Comparison of ENCODE assay signal across 28 mouse cellular contexts in genomic region chr7:139386933-139387690, GRCm38 (mm10). TPM values are rescaled to one million over a fixed set of nuclear protein-coding genes. Genes with fewer than 3 reads are reported as not detected.
DNase-seq lines count a peak whose midpoint lies in the region; ATAC-seq and TF ChIP-seq lines count a peak whose summit lies in the region.
"Had no signal": no experiment of that assay in that cellular context is flagged by ENCODE, and none has a peak within 500 bp of the region (broad histone marks: within the 10 kb centered on the region; RNA-seq: fewer than 3 reads in every experiment).

No protein-coding gene starts in this region.

- no peak overlapping the region for H3K4me2 ChIP-seq in heart, embryonic 13.5 days
- H3K4me2 ChIP-seq in heart, embryonic 12.5 days = no peak overlapping the region
- no peak overlapping the region for H3K4me2 ChIP-seq in midbrain, embryonic 11.5 days
- no peak overlapping the region for H3K4me2 ChIP-seq in midbrain, postnatal 0 days (ENCODE audit: low read depth, low read length, poor library complexity, severe bottlenecking)

- no peak overlapping the region for H3K27ac ChIP-seq in heart, embryonic 13.5 days (replicated peaks)
- no peak overlapping the region for H3K27ac ChIP-seq in heart, embryonic 12.5 days (ENCODE audit: poor library complexity, severe bottlenecking)
- H3K27ac ChIP-seq in midbrain, embryonic 11.5 days (ENCODE audit: low read depth, low read length) = no peak overlapping the region
- no peak overlapping the region for H3K27ac ChIP-seq in midbrain, postnatal 0 days (ENCODE audit: low read depth, low read length)
- H3K27ac ChIP-seq: forebrain, embryonic 13.5 days; left cerebral cortex, adult 2 months; liver, embryonic 12.5 days; midbrain, embryonic 15.5 days; neural tube, embryonic 12.5 days had no signal

- peaks cover 62% of the 10 kb centered on the region for H3K4me1 ChIP-seq in heart, embryonic 13.5 days
- H3K4me1 ChIP-seq in heart, embryonic 12.5 days (replicated peaks) = peaks cover 32% of the 10 kb centered on the region
- peaks cover 8% of the 10 kb centered on the region for H3K4me1 ChIP-seq in midbrain, embryonic 11.5 days (ENCODE audit: control insufficient read depth, insufficient read depth, low read length)
- peaks cover 13% of the 10 kb centered on the region for H3K4me1 ChIP-seq in midbrain, postnatal 0 days (ENCODE audit: insufficient read depth, low read length)

- peak; percentile 49 for DNase-seq in cerebellum, adult 9-11 months
- no peak for DNase-seq in cerebellum, adult 11 months
- peak; percentile 60 for DNase-seq in midbrain, embryonic 11.5 days (ENCODE audit: low spot score, missing footprints)
- DNase-seq in midbrain, postnatal 0 days (ENCODE audit: low spot score) = no peak
- no peak for DNase-seq in spleen, postnatal 4 days (ENCODE audit: low spot score in 2 of 2)
- DNase-seq: adrenal gland, postnatal 25 days; gastrocnemius, postnatal 25 days; heart, adult 2 months; heart, postnatal 4 days; kidney, adult 8-10 months; kidney, postnatal 10 days; liver, postnatal 0 days; lung, postnatal 4 days; right cerebral cortex, adult 18-20 months; spleen, adult 18-20 months; thymus, adult 18-20 months; thymus, postnatal 25 days had no signal

- H3K4me3 ChIP-seq in heart, embryonic 13.5 days = peak overlapping the region; percentile 88; the same call in 1 of the 2 replicates
- no peak overlapping the region for H3K4me3 ChIP-seq in heart, embryonic 12.5 days
- no peak overlapping the region for H3K4me3 ChIP-seq in midbrain, embryonic 11.5 days (ENCODE audit: low read depth, low read length)
- no peak overlapping the region for H3K4me3 ChIP-seq in midbrain, postnatal 0 days (ENCODE audit: low read depth, low read length)
- H3K4me3 ChIP-seq: heart, adult 2 months; neural tube, embryonic 12.5 days had no signal

- H3K9ac ChIP-seq in heart, embryonic 13.5 days = no peak overlapping the region; the same call in 1 of the 2 replicates
- no peak overlapping the region for H3K9ac ChIP-seq in heart, embryonic 12.5 days
- no peak overlapping the region for H3K9ac ChIP-seq in midbrain, embryonic 11.5 days (ENCODE audit: low read length)
- no peak overlapping the region for H3K9ac ChIP-seq in midbrain, postnatal 0 days (replicated peaks; ENCODE audit: low read length, poor library complexity, severe bottlenecking)
- H3K9ac ChIP-seq: forebrain, embryonic 13.5 days; limb, embryonic 13.5 days; midbrain, embryonic 15.5 days; neural tube, embryonic 12.5 days had no signal

- no peaks in the 10 kb centered on the region for H3K9me3 ChIP-seq in heart, embryonic 13.5 days
- H3K9me3 ChIP-seq in heart, embryonic 12.5 days (replicated peaks) = no peaks in the 10 kb centered on the region
- H3K9me3 ChIP-seq in midbrain, embryonic 11.5 days (ENCODE audit: control insufficient read depth, low read length) = no peaks in the 10 kb centered on the region
- no peaks in the 10 kb centered on the region for H3K9me3 ChIP-seq in midbrain, postnatal 0 days (ENCODE audit: low read length)
- H3K9me3 ChIP-seq: forebrain, embryonic 13.5 days; heart, embryonic 15.5 days; hindbrain, embryonic 13.5 days; limb, embryonic 13.5 days; liver, embryonic 12.5 days; midbrain, embryonic 15.5 days; neural tube, embryonic 12.5 days had no signal

- no peaks in the 10 kb centered on the region for H3K36me3 ChIP-seq in heart, embryonic 13.5 days
- H3K36me3 ChIP-seq in heart, embryonic 12.5 days = no peaks in the 10 kb centered on the region
- H3K36me3 ChIP-seq in midbrain, embryonic 11.5 days (ENCODE audit: control insufficient read depth, insufficient read depth, low read length) = no peaks in the 10 kb centered on the region
- no peaks in the 10 kb centered on the region for H3K36me3 ChIP-seq in midbrain, postnatal 0 days (ENCODE audit: insufficient read depth, low read length)
- H3K36me3 ChIP-seq: heart, embryonic 15.5 days; hindbrain, embryonic 13.5 days; limb, embryonic 13.5 days; liver, embryonic 12.5 days; midbrain, embryonic 15.5 days; neural tube, embryonic 12.5 days had no signal

- TF ChIP-seq CTCF in midbrain, postnatal 0 days (IDR thresholded peaks at IDR 0.05) = no peak

- H3K27me3 ChIP-seq in heart, embryonic 13.5 days (replicated peaks) = no peaks in the 10 kb centered on the region
- H3K27me3 ChIP-seq in heart, embryonic 12.5 days (replicated peaks) = no peaks in the 10 kb centered on the region
- no peaks in the 10 kb centered on the region for H3K27me3 ChIP-seq in midbrain, embryonic 11.5 days (ENCODE audit: control insufficient read depth, insufficient read depth, low read length)
- H3K27me3 ChIP-seq in midbrain, postnatal 0 days (ENCODE audit: insufficient read depth, low read length) = no peaks in the 10 kb centered on the region
- H3K27me3 ChIP-seq: forebrain, embryonic 13.5 days; heart, embryonic 15.5 days; hindbrain, embryonic 13.5 days; limb, embryonic 13.5 days; liver, embryonic 12.5 days; midbrain, embryonic 15.5 days; neural tube, embryonic 12.5 days had no signal

- ATAC-seq in heart, embryonic 13.5 days (ENCODE audit: extremely low read depth, insufficient number of reproducible peaks, low FRiP score, low TSS enrichment) = no peak
- no peak for ATAC-seq in heart, embryonic 12.5 days (ENCODE audit: insufficient number of reproducible peaks, low FRiP score)
- no peak for ATAC-seq in midbrain, embryonic 11.5 days (ENCODE audit: low FRiP score)
- ATAC-seq in midbrain, postnatal 0 days (ENCODE audit: low FRiP score) = no peak
- ATAC-seq: forebrain, embryonic 13.5 days; intestine, embryonic 16.5 days; liver, embryonic 12.5 days; liver, postnatal 0 days; midbrain, embryonic 15.5 days had no signal

- WGBS in heart, embryonic 13.5 days = 88% methylated on average over 9 of the region's 9 CpGs
- 88% methylated on average over 9 of the region's 9 CpGs for WGBS in heart, embryonic 12.5 days
- WGBS in midbrain, embryonic 11.5 days = 88% methylated on average over 9 of the region's 9 CpGs
- WGBS in midbrain, postnatal 0 days = 76% methylated on average over 9 of the region's 9 CpGs

RNA-seq across cellular contexts. Expression of gene Inpp5a, which starts 1.8 kb away (rescaled TPM):
- 58.4 and 58.5 TPM in 2 replicates for polyA plus RNA-seq in heart, embryonic 13.5 days (2015; fragmentation: Nextera tagmentation; extraction: Ambion mirVana)
- 96.3 and 104 TPM in 2 replicates for polyA plus RNA-seq in heart, embryonic 12.5 days (2016; fragmentation: Nextera tagmentation; extraction: Ambion mirVana)
- polyA plus RNA-seq in midbrain, embryonic 11.5 days (2014; fragmentation: Nextera tagmentation; extraction: Ambion mirVana) = 23.2 and 25.2 TPM in 2 replicates
- total RNA-seq in midbrain, postnatal 0 days (2014; rRNA removed) = 15.1 and 20.9 TPM in 2 replicates
- polyA plus RNA-seq in midbrain, postnatal 0 days (2015; fragmentation: Nextera tagmentation; extraction: Ambion mirVana) = 20.4 and 21.2 TPM in 2 replicates

Comparison
In these comparisons a context has a peak if more than half of its experiments do, and no peak if none do; other contexts are left out.
1. DNase-seq: peak in cerebellum, adult 9-11 months (single experiment) and midbrain, embryonic 11.5 days (single experiment); none in cerebellum, adult 11 months (single experiment), midbrain, postnatal 0 days (single experiment) and spleen, postnatal 4 days (0 of 2).